Mouse (Mus musculus) ES-CJ7 (cell line): ENCODE measurements at regions not wholly inside any gene's neighbourhood (a gene's known extent, or its start where the extent isn't known, plus 50 kb on each side); places are given as distances from the start of the nearest gene placed in this dataset.

Source experiments
- DNase-seq: peaks from one replicate; pipeline ENCODE4 v3.0.0; 2011; ENCODE audit warnings: low read depth, low spot score

DNA sequence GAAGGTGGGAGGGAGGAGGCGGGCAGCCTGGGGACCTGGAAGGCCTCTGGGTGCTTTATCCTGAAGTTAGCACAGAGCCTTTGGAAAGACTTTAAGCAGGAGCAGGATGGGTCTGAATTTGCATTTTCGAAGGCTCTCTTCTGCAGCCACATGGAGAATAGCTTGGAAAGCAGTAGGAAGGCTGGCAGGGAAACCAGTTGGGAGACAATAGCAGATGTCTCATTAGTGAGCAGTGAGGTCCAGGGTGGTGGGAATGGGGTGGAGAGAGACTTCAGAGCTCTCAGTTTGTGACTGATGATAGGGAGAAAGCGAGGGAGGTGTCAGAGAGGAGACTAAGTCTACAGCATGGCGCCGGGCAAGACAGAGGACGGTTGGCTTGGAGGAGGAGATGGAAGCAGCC is 199.1 kb downstream of the Cbln1 start:
- no peak for DNase-seq

DNA sequence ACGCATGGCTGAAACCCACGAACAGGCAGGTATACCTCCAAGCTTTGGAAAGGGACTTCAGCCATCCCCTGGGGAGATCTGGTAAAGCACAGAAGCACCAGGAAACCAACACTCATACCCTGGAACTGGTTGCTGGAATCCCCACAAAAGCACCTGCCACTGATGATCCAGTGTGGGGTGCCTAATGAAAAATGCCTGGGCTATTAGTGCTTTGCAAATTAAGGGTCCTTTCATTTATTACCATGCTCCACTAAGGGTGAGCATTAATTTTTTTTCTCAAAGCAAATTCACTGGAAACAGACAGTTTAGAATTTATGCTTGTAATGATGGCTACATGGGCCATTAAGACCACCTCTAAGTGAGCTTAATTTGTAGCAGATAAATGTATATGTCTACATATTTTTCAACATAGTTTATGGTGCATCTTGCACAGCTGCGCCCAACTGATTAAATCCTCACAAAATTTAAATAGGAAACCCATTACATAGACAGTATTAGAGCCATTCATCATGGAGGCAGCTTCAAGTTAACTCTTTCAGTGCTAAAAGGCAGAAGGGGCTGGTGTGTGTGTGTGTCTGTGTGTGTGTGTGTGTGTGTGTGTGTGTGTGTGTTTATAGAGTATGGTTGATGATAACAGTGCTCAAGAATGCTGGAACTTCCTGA is 201.8 kb downstream of the Cbln1 start:
- no peak for DNase-seq

DNA sequence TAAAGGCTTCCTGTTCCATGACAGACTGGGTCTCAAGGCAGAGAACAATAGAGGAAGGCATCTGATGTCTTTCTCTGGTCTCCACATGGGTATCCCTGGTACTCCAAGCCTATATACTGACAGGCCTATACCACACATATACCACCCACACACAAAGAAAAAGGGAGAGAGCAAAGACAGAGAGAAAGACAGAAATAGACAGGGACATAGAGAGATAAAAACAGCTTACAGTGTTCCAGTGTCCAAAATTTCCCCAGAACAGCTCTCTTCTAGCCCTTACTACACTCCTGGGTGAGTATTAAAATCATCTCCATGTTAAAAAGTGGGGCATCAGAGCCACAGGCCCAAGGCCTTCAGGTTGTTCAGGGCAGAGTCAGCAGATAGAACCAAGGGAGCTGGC is 204.2 kb downstream of the Cbln1 start:
- DNase-seq = no peak

DNA sequence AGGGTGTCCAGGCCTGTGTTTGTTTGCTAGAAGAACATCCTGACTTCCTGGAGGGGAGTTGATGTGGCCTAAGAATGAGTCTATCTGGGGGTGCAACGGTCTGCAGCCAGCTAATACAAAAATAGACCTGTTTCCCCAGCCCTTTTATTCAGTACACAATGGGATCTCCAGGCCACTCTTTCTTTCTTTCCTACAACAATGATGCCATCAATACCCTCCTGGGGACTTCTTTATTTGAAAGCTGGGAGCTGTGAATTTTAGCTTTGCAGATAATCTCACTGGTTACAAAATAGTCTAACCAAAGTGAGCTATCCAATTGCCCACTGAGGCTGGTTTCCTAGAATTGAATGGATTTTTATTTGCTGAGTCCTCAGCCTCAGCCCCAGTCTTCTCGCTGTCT is 207.4 kb downstream of the Cbln1 start:
- no peak for DNase-seq

DNA sequence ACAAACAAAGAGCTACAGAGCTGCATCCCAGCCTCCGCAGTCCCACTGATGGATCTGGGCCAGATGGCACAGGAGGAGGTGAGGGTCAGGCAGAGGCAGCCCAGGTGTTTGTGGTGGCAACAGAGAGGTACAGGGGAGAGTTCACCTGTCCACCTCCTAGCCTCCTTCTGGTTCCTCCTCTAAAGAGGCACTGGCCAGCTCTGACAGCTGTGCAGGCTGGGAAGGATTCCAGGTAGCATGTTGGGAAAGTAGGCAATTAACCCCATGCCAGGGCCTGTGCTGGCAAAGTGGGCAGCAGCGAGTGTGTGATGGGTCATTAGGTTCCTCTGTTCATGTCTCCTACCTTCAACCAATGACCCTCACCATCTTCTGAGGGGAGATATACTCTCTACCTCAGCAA is 212.1 kb downstream of the Cbln1 start:
- DNase-seq = no peak

DNA sequence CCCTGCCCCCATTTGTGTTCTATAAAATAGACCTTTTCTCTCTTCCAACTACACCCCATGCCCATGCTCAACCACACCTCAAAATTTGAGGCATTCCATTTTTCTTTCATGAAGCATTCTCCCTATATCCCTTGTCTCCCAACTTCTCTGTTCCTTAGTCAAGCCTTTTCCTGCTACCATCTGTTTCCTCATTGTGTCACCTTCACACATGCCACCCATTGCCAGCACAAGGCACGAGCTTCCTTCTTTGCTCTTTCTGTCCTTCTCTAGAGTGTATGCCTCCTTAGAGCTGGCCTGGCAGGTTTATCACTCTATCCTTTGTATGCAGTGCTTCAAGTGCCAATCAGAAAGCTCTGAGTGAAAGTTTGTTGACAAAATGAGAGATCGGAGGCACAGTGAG is 229.7 kb downstream of the Cbln1 start:
- DNase-seq = no peak

DNA sequence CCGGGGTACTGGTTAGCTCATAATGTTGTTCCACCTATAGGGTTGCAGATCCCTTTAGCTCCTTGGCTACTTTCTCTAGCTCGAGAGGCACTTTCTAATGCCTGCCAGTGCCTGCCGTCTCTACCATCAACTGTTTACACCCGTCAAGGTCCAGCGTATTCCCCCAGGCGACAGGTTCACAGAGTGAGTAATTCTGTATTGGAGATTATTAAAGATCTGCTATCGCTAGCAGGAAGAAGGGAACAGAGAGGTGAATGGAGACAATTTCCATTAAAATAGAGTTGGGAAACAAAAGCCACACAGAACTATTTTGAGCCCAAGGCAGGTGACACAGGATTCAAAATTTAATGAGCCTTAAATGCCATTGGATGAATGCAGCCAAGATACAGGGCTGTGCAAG is 235.2 kb downstream of the Cbln1 start:
- DNase-seq = no peak

DNA sequence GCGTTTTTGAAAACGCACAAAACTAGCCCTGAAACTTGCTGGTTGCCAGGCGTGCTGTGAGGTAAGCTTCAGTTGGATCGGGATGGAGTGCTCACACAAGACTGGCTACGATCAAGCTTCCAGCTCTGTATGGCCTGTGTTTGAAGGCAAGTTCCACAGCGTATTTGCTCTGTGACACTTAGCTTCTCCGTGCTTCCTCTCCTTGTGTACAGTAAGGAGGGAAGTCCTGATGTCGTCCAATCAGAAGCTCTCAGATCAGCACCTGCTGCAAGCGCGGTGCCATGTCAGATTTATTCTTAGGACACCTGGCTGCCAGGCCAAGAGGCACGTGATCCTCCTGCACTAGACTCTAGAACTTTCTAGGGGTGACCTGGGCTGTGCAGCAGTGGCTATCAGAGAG is 236.0 kb downstream of the Cbln1 start:
- no peak for DNase-seq

DNA sequence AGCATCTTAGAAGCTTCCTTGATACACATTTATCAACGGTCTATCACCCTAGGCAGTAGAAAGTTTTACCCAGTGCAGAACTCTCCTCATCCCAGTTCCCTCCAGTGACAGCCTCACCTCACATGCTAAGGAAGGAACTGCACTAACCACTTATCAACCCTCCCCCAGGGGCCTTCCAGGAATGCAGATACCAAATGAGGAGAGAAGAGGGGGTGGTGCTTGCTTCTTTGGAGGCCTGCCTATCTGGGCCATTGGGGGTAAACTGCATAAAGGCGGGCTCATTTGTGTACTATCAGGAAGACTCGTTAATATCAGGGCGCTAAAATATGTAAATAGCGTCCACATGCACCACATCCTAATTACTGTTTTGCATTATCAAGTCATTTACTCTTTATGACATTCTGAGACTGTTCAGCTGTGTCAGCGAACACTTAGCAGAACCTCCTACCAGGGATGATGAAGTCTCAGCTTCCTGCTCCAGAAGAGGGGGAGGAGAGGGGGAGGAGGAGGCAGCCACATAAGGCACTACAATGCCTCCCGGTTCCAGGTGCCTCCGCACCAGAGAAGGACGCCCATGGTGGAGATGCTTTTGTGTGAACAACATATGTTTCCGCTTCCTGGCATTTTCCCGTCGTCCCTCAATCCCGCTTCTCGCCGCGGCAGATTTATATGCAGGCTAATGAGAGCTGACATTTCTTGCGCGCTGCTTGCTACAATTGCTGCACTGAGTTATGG is 236.9 kb downstream of the Cbln1 start:
- DNase-seq = no peak

DNA sequence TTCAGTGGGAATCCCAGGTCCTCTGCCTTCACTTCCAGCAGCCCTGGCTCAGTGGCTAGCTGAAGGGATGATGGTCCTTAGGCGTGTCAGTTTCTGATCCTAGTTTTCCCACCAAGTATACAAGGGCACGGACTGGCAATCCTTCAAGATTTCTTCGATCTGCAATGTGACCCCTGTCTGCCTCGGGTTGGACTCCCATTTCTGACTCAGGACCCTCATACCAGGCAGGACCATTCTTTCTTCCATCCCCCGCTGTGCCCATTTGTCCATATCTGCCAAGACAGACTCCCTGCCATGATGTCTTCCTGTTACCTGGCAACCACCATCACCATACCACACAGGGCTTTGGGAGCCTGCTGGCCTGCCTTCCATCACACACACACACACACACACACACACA is 238.1 kb downstream of the Cbln1 start:
- no peak for DNase-seq

DNA sequence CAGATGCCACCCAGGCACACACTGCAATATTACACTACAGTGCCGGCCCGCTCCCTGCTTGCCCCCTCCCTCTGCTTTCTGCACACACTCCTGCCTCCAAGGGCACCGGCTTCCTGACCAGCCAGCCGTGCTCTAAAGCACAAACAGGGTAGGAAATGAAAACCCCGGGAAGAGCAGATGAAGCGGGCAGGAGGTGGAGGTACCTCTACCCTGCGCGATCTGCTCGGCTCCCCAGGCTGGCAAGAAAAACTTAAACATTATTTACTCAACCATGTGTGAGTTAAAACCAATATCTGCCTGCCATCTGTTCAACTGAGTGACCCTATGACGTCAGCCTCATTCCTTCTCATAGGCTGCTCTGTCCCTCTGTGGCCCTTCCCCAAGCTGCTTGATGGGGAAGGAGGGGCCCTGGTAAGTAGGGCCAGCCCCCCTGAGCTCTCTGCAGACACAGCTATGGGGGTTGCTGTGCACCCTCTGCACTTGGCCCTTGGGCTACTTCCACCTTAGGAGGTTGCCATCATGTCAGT is 238.5 kb downstream of the Cbln1 start:
- DNase-seq = no peak

DNA sequence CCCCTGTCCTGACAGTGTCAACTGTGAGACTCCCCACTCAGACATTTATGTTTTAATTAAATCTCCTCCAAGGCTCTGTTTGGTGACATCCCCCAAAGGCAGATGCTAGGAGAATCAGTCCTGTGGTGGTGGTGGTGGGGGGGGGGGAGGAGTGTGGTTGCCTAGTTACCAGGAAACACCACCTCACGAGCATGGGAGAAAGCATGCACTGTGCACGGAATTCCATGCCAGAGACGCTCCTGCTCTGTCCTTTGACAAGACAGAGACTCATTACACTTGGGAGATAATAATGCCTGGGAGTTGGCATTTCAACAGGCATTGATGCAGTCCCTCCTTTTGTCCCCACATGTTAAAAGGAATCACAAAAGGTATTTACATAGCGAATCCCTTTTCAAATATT is 240.6 kb downstream of the Cbln1 start:
- no peak for DNase-seq

DNA sequence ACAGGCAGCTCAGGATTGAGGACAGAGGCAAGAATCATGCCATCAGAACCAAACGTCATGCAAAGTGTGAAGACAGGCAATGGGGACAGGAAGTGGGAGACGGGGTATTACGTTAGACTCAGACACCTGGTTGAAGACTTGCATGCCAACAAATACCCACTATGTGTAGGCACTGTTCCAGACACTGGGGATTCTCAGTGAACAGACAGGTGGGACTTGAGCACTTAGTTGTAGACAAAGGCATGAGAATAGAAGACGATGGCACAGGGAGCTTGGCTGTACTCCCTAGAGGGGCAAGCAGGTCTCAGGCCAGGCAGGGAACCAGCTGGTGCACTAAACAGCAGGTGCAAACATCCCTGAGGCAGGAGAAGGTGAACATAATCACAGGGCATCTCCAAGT is 242.3 kb downstream of the Cbln1 start:
- no peak for DNase-seq

DNA sequence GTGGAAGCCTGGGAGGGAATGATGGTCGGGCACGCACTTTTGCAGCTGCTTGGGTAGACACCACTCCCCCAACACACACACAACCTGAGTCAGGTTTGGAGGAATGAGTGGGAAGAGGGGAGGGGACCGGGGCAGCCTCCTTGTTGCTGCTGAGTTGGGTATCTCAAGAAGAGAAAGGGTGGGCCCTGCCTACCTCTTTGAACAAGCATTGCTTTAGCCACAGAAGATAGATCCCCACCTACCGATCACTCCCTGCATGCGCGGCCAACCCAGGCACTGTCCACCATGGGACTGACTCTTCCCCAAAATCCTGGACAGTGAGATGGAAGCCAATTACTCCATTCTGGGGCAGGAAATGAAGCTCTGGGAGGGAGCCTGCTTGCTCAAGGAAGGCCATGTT is 243.2 kb downstream of the Cbln1 start:
- DNase-seq = no peak

DNA sequence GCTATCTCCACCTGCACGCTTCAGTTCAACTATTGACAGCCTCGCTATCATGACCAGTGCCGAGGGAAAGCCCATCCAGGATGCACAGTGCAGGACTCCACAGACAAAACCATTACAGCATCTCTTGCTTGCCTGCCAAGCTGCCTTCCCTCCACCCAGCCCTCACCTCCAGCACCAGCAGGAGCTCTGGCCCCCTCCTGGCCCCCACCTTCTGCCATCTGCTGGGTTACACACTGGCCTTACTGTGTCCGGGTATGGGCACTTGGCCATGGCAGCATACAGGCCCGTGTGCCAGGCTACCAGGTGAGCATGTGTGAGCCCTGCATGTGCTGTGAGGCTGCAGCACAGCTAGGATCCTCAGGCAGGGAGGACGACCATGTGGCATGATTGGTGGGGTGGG is 243.6 kb downstream of the Cbln1 start:
- no peak for DNase-seq

DNA sequence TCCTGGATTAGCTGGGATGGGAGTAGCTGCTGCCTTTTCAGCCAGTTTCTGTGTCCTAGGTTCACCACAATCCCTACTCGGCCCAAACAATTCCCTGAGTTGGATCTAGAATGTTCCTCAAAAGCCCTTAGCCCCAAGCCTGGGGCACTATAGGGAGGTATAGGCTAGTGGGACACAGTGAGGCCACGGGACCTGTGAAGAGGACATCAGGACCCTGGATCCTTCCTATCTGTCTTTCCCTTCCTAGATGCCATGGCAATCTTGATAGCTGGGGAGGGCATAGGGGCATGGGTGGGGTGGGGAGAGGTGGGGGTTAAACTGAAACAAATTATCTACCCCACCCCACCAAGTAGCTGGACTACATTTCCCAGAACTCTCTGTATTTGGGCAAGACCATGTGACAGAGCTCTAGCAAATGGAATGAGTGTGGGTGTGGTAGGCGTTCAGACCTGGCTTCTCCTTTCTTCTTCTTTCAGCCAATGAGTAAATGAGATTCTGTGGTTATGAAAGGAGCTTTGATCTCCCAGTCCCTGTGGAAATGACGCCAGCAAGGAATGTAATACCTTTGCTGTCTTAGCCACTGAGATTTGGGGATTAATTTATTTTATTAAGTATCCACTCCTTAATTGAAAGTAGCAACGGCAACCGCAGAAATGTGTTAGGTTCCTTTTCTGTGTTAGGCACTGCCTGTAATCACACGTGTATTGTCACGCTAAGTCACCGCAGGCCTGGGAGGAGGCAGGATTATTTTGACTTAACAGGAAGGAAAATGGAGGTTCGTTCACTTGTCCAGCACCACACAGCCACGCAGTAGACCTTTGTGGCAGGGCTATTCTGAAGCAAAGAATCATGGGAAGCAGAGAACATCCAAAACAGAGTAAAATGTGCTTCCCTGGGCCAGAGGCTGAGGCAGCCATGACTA is 246.6 kb downstream of the Cbln1 start:
- DNase-seq = peak; percentile 27

DNA sequence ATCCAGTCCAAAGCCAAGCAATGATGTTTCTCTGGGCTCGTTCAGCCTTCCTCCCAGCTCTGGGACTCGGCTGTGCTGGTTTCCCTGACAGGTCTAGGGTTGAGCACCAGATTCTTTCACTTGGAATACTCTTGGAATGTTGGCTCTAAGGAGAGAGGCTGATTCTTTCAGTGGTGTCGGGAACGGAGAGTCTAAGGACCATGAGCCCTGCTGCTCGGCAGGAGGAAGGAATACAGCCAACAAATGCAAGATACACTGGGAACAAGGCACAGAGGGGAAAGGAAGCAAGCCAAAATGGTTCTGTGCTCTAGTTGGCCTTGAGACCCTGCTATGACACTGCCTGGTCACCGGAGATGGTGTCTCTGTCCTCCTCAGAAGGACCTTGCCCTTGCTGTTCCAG is 251.8 kb downstream of the Cbln1 start:
- DNase-seq = no peak

DNA sequence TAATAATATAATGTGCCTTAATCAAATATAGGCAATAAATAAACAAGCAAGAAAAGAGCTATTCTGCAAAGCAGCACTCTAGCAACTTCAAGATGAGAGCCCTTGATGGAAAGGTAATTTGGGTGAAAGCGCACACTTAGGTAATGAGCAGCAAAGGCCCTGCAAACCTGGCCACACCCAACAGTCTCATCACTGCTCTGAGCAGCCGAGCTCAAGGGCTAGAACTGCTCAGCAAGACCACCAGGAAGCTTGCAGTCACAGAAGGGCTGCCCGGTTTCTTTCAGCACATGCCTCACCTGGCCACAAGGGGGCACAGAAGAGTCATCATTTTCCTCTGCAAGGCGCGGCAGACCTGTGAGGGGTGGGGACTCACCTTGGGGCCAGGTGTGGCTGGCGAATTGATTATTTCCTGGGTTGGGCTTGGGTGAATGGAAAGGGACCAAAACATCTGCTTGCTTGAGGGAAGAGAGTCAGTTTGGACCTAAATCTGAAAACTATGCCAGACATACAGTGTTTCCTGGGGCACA is 253.4 kb downstream of the Cbln1 start:
- peak; percentile 79 for DNase-seq

DNA sequence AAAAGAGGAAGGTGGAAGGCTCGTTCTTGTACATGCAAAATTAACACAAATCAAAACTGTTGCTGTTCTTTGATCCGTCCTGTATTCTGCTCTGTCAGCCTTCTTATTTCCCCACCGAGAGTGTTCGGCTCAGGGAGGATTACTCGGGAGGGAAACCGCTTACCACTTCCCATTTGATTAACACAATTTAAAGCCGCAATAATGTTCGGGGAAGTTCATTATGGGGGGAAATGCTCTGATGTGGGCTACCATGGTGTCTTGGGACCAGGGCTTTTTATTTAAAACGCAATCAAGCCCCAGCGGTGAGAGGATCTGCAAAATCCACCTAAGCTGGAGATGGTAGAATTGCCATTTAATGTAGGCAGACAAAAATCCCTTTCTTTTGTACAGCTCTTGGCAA is 257.4 kb downstream of the Cbln1 start:
- DNase-seq = no peak

DNA sequence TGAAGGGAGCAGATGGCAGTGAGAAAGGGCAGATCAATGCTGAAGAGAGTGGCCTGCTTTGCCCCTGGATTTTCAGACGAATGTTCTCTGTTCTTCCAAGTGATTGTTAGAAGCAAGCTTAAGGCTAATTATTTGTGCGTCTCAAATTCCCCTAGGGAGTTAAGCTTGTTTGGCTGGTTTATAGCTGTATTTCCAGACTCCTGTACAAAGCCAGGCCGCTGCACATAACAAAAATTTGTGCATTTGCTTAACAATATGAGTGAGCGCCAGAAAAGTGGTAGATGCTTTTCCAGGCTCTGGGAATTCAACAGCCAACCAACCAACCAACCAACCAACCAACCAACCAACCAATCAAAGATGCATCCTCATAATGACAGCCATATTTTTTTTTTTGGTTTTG is 261.9 kb downstream of the Cbln1 start:
- DNase-seq = no peak

DNA sequence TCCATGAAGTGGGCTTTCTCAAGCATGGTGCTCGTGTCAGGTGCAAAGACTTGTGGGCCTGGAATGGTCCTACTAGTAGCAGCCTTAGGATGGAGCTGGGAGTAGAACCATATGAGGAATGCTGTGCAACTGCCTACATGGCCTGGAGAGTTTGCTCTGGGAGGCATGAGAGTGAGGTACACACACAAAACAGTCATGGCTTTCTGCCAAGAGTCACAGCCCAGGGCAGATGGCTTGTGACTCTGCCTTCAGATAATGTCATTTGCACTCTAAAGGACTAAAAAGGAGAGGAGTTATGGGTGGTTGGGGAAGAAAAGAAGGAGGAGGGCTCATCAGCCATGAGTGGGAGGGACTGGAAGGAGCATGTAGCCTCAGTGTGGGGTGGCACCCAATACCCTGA is 263.1 kb downstream of the Cbln1 start:
- DNase-seq = no peak

DNA sequence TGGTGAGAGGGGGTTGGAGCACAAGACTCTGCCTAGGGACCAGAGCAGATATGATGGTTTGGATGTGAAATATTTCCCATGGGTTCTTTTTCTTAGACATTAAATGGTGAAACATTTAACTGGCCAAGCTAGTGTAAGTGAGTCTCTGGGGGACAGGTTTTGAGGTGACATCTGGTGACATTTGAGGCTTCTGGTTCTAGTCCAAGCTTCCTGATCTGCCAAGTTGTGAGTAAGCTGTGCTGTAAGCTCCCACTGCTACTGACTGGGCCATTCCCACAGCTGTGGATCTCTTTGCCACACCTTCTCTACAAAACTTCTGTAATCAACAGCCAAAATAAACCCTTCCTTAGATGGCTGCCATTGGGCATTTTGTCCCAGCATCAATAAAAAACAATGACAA is 264.4 kb downstream of the Cbln1 start:
- DNase-seq = no peak
